Mouse (Mus musculus): ENCODE data around the gene Gm21209. TPM values are rescaled to one million over a fixed set of nuclear protein-coding genes. Genes with fewer than 3 reads are reported as not detected.
"Not testable (repeated sequence)": the region's sequence is repeated elsewhere in the genome, so short reads cannot be mapped to it uniquely, and the experiment has no call there.

The Gm21209 gene
- polyA plus RNA-seq (2016; fragmentation: Nextera tagmentation; extraction: Ambion mirVana), result not detected in 2 replicates

DNA sequence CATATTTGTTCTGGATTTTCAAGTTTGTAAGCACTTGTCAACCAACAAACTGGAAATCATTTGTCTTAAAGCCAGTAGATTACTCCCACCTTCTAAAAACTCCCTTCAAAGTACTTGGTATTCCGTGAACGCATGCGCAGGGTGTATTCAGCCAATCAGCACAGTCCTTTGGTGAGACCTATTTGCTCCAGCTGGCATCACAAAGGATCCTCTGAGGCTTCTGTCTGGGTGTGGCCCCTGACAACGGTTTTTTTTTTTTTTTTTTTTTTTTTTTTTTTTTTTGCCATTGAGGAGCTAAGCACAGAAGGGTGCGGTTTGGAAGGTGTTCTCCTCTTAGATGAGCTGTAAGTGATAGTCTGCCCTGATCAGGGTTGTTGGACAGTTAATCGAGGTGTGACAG, at the start of gene Gm21209:
TSS of gene Gm21209 (plus strand) at position 301 of the 400 bp plus-strand sequence.
- H3K27me3 ChIP-seq; H3K27ac ChIP-seq; H3K9me3 ChIP-seq (replicated peaks); H3K36me3 ChIP-seq; H3K9ac ChIP-seq; ATAC-seq (ENCODE audit: low FRiP score); H3K4me1 ChIP-seq; H3K4me3 ChIP-seq; H3K4me2 ChIP-seq (replicated peaks): not testable (repeated sequence)
- WGBS, result no CpG with 5 or more reads among the region's 6 CpGs
